Mouse (Mus musculus) liver, embryonic 11.5 days (tissue): ENCODE results near the gene Sult6b2. TPM values are rescaled to one million over a fixed set of nuclear protein-coding genes. Genes with fewer than 3 reads are reported as not detected.

Experiments
- ATAC-seq: fragments of 200-750 bp; cut with Nextera tagmentation; replicated peaks from 2 replicates; pipeline ENCODE4 v1.8.0; 2017; ENCODE audit warnings: moderate number of reproducible peaks, mild to moderate bottlenecking, moderate TSS enrichment, moderate library complexity; ENCODE audit not compliant: low FRiP score
- DNase-seq: peaks from one replicate; pipeline ENCODE4 v3.0.0-alpha.2; 2017; ENCODE audit warnings: low spot score
- H3K27ac ChIP-seq: fragments of 300-500 bp; sonication (generic); 2 replicates; pipeline ENCODE4 v1.5.1; 2014; ENCODE audit warnings: mild to moderate bottlenecking, low read depth, low read length, control low read depth
- H3K27me3 ChIP-seq: fragments of 300-500 bp; sonication (generic); replicated peaks from 2 replicates; pipeline ENCODE4 v1.6.1; 2014; ENCODE audit warnings: low read length, mixed read lengths; ENCODE audit not compliant: control insufficient read depth, insufficient read depth
- H3K36me3 ChIP-seq: fragments of 300-500 bp; sonication (generic); 2 replicates; pipeline ENCODE4 v1.6.1; 2014; ENCODE audit warnings: mild to moderate bottlenecking, low read length, moderate library complexity, mixed read lengths; ENCODE audit not compliant: control insufficient read depth, insufficient read depth
- H3K4me1 ChIP-seq: fragments of 300-500 bp; sonication (generic); replicated peaks from 2 replicates; pipeline ENCODE4 v1.6.1; 2014; ENCODE audit warnings: low read length, mixed read lengths; ENCODE audit not compliant: control insufficient read depth, insufficient read depth
- H3K4me2 ChIP-seq: fragments of 300-500 bp; sonication (generic); 2 replicates; pipeline ENCODE4 v1.6.1; 2014; ENCODE audit warnings: mild to moderate bottlenecking, control low read depth, moderate library complexity
- H3K4me3 ChIP-seq: fragments of 300-500 bp; sonication (generic); 2 replicates; pipeline ENCODE4 v1.5.1; 2014; ENCODE audit warnings: low read depth, low read length, control low read depth
- H3K9ac ChIP-seq: fragments of 300-500 bp; sonication (generic); 2 replicates; pipeline ENCODE4 v1.6.1; 2014; ENCODE audit warnings: low read depth, low read length, control low read depth
- H3K9me3 ChIP-seq: fragments of 300-500 bp; sonication (generic); 2 replicates; pipeline ENCODE4 v1.6.1; 2016; ENCODE audit warnings: low read length, inconsistent platforms, mixed read lengths; ENCODE audit not compliant: control insufficient read depth
- WGBS: fragments of 180-500 bp; shearing (Covaris S2); extraction: QIAGEN DNeasy Blood & Tissue Kit; methylation state at CpG from one replicate; pipeline ENCODE4 v1.1.7; 2014; 5-methylcytosine and 5-hydroxymethylcytosine counted together
- polyA plus RNA-seq: library from polyadenylated mRNA; unstranded; fragments of >200 nt; fragmentation: Nextera tagmentation; extraction: Ambion mirVana; gene quantifications from 2 replicates; pipeline ENCODE4 v1.2.1, GENCODE M21; 2014

The Sult6b2 gene
- 0.07 TPM in 1 of 2 replicates, not detected in the other for polyA plus RNA-seq

DNA sequence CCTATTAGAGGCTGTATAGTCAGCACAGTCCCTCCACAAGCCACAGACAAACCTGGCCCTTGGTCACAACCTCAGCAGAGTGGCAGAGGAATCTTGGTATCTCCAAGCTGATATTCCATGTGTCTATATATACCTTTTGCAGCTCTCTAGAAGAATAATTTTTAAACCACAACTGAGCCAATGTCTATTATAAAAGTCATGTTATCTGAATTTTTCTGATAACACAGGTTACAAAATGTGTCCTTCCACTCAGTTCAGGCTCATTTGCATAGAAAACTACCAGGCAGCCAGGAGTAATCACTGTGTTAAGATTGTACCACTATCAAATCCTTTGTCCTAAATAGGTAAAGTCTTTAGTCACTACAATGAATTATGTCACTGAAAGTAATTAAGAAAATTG lies at the start of gene Sult6b2:
TSS of gene Sult6b2 (minus strand) at position 101 of the 400 bp plus-strand sequence.
- Histone ChIP-seq H3K4me1 (0 out of 2 replicates have a peak, but pooled peaks cover 4% of the 10 kb centered on the region), H3K9ac (no peak within 1 kb of the TSS), H3K27me3 (no peaks in the 10 kb centered on the region), H3K4me2 (no peak within 1 kb of the TSS), H3K9me3 (no peaks in the 10 kb centered on the region), H3K27ac (no peak within 1 kb of the TSS), H3K36me3 (no peaks in the 10 kb centered on the region), H3K4me3 (no peak within 1 kb of the TSS)
- DNase-seq = no peak
- no peak for ATAC-seq

DNA sequence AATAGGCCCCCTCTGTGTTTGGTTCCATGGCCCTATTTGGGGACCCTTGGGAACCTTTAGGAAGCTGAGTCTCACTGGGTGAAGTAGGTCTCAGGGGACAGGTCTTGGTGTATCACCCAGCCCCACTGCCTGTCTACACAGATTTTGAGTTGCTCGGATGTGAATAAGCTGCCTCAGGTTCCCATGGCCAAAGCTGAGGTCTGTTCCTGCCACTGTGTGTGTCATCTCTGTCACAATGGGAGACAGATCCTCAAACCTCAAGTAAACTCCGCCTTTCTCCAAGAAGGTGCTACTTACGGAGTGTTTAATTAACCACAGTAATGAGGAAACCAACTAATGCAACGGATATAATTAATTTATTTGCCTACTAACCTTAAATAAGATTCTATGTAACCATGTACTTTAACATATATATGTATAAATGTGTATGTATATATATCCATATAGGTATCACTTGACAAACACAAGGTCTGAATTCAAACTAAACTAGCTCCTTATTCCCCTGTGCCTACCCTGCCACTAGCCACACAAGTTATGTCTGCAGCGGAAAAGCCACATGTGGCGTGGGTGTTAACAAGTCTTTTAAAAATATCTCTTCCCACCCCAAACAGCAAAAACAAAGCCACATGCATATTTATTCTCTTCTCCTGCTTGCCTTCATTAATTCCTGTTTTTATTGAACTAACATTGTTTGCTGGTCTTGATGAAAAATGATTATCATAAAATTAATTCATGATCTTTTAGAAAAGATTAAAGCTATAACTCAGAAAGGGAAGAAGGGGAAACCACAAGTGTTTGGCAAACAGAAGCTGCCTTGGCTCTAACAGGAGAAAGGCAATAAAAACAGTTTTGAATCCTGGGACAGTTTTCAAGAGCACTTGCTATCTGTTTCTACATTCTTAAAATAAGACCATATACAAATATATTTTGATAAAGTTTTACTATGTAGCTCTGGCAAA lies 48.4 kb upstream of the Sult6b2 start:
- H3K4me3 ChIP-seq = no peak overlapping the region
- H3K9me3 ChIP-seq = no peaks in the 10 kb centered on the region
- WGBS = 69% methylated on average over 6 of the region's 6 CpGs
- DNase-seq (peak; percentile 10), ATAC-seq (no peak)
- no peaks in the 10 kb centered on the region for H3K27me3 ChIP-seq
- H3K4me2 ChIP-seq = no peak overlapping the region
- no peak overlapping the region for H3K9ac ChIP-seq
- H3K36me3 ChIP-seq = no peaks in the 10 kb centered on the region
- H3K27ac ChIP-seq = no peak overlapping the region
- H3K4me1 ChIP-seq = no peaks in the 10 kb centered on the region

DNA sequence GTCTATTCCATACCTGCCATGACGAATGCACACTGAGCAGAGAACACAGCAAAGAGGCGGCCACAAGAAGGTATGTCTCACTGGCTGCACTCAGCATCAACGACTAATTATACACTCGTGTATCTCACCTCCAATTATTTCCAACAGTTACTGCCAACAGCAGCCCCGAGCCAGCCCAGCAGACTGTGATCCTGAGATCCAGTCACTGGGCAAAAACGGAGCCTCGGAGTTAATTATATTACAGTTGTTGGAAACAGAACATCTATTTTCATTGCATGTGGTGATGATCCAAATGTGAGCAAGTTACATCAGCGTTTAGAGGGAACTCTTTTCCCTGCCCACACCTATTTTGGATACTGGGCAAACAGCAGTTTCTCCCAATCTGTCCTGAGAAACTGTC lies 46.1 kb upstream of the Sult6b2 start:
- DNase-seq (peak; percentile 22), ATAC-seq (no peak)
- no peaks in the 10 kb centered on the region for H3K36me3 ChIP-seq

DNA sequence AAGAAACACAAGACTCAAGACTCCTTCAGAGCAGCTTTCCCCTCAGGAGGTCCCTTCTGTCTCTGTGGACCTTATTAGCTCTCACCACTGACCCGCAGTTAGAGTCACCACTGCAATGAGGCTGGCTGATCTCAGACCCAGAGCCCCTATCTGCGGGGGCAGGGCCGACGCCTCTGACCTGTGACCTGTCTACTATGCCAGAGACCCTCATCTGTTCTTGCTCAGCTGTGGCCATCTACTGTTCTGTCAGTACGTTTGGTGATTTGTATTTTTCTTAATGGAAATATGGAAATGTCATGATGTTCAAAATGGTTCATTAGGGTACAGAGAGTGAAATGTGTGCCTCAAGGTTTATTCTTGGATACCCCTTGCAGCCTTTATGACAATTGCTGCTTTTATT lies 45.0 kb upstream of the Sult6b2 start:
- 56% methylated on average over 5 of the region's 5 CpGs for WGBS
- no peaks in the 10 kb centered on the region for H3K9me3 ChIP-seq
- no peak overlapping the region for H3K9ac ChIP-seq
- H3K27ac ChIP-seq = no peak overlapping the region
- no peak overlapping the region for H3K4me3 ChIP-seq
- H3K4me1 ChIP-seq = no peaks in the 10 kb centered on the region
- peak; percentile 3 for DNase-seq
- H3K36me3 ChIP-seq = no peaks in the 10 kb centered on the region
- ATAC-seq = no peak
- H3K4me2 ChIP-seq = no peak overlapping the region
- H3K27me3 ChIP-seq = no peaks in the 10 kb centered on the region

More for the DNA sequence above, 46.1 kb upstream of the Sult6b2 start:
- Histone ChIP-seq H3K4me2 (no peak overlapping the region), H3K27me3 (no peaks in the 10 kb centered on the region), H3K9ac (no peak overlapping the region), H3K4me1 (no peaks in the 10 kb centered on the region), H3K4me3 (no peak overlapping the region), H3K27ac (no peak overlapping the region), H3K9me3 (no peaks in the 10 kb centered on the region)
- WGBS = 80% methylated on average over 8 of the region's 8 CpGs

DNA sequence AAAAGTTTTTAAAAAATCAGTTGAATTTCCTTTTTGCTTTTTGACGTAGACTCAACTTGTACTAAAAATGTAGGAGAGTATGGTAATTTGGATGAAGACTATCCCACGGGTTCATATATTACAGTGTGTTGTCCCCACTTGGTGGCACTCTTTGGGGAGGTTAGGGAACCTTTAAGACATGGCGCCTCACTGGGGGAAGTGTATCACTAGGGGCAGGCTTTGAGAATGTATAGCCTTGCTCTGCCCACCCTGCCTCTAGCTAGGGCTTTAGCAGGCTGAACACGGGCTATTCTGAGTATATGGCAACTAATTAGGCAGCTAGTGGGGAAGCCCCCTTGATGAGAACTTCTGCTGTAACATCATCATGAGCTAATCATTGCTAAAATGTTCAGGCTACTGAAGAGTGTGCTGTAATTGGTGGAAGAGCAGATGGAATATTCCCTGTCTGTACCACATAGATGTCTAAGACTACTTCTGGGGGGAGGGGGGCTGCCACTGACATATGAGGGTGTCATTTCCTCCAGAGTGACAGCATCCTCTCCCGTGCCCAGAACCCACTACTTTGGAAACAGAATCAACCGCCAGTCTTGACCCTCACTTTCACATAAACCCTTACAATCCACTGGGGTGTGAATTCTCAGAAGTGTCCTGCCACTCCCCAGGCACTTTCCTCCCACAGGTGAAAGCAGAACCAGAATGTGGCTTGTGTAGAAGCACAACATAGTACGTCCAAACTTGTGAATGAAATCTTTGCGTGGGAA lies 43.8 kb upstream of the Sult6b2 start:
- 83% methylated on average over 8 of the region's 8 CpGs for WGBS
- Histone ChIP-seq H3K4me2 (no peak overlapping the region), H3K4me1 (no peaks in the 10 kb centered on the region), H3K27me3 (no peaks in the 10 kb centered on the region), H3K9ac (no peak overlapping the region), H3K4me3 (no peak overlapping the region), H3K27ac (no peak overlapping the region), H3K36me3 (no peaks in the 10 kb centered on the region), H3K9me3 (no peaks in the 10 kb centered on the region)
- ATAC-seq = no peak
- peak; percentile 15 for DNase-seq

DNA sequence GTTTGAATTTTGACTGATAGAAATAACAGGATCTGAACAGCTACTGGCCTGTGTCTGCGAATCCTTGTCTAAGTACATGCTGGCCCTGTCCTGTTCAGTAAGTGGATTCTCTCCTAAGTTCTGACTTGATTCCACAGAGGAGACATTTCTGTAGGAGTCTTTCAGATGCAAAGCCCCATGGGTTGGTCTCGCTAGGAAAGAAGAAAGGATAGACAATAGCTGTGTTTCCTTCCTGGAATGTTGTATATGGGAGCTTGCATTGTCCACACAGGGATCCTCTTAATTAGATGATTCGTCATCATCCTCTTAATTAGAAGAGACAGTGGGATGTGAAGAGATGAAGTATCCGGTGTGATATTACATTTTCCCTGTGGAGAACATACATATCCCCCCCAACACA lies 42.6 kb upstream of the Sult6b2 start:
- no peak overlapping the region for H3K4me3 ChIP-seq
- H3K9me3 ChIP-seq = no peaks in the 10 kb centered on the region
- no peak overlapping the region for H3K27ac ChIP-seq
- no peaks in the 10 kb centered on the region for H3K4me1 ChIP-seq
- DNase-seq = peak; percentile 8
- ATAC-seq = no peak
- H3K36me3 ChIP-seq = no peaks in the 10 kb centered on the region
- no peaks in the 10 kb centered on the region for H3K27me3 ChIP-seq
- H3K9ac ChIP-seq = no peak overlapping the region
- WGBS = 87% methylated on average over 4 of the region's 4 CpGs
- H3K4me2 ChIP-seq = no peak overlapping the region

DNA sequence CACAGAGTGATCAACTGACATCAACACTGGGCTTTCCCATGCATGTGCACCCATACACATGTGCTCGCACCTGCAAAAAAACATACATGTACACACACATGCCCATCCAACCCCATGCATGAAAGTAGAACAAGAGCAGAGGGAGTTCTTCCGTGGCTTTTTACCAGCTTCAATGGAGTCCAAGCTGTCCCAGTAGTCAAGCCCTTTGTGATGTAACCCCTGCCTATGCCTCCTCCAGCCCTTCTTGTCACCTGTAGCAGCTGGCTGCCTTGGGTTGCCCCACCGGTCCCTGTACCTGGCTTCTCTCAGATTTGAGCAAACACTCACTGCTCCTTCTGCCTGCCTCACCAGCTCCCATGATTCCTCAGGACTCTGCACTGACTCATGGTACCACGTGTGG lies 40.8 kb upstream of the Sult6b2 start:
- H3K4me2 ChIP-seq = no peak overlapping the region
- no peaks in the 10 kb centered on the region for H3K9me3 ChIP-seq
- H3K27ac ChIP-seq = no peak overlapping the region
- peak; percentile 24 for DNase-seq
- 84% methylated on average over 4 of the region's 4 CpGs for whole genome bisulfite sequencing
- no peak overlapping the region for H3K4me3 ChIP-seq
- H3K36me3 ChIP-seq = no peaks in the 10 kb centered on the region
- no peaks in the 10 kb centered on the region for H3K4me1 ChIP-seq
- no peak overlapping the region for H3K9ac ChIP-seq
- no peak for ATAC-seq
- no peaks in the 10 kb centered on the region for H3K27me3 ChIP-seq

DNA sequence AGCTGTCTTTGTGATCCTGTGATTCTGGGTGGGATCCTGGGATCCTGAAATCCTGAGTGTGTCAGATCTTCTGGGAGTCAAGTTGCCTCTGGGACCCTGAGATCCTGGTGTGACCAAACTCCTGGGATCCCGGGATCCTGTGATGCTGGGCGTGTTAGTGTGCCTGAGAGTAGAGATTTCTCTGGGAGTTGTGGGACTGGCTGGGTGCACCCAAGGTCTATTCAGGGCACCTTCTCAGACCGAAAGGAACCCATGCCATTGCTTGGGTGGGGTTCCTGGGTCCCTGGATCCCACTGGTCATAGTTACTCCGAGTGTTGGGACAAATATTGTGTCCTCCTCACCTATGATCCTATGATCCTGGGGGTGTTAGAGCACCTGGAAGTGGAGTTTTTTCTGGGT lies 39.8 kb upstream of the Sult6b2 start:
- peak; percentile 10 for DNase-seq
- no peak overlapping the region for H3K4me3 ChIP-seq
- H3K9ac ChIP-seq = no peak overlapping the region
- ATAC-seq = no peak
- no peaks in the 10 kb centered on the region for H3K36me3 ChIP-seq
- no peaks in the 10 kb centered on the region for H3K27me3 ChIP-seq
- no peak overlapping the region for H3K4me2 ChIP-seq
- no peak overlapping the region for H3K27ac ChIP-seq
- WGBS = 80% methylated on average over 4 of the region's 4 CpGs
- H3K9me3 ChIP-seq = no peaks in the 10 kb centered on the region
- no peaks in the 10 kb centered on the region for H3K4me1 ChIP-seq
